Mouse (Mus musculus): ENCODE measurements at regions not wholly inside any gene's neighbourhood (a gene's known extent, or its start where the extent isn't known, plus 50 kb on each side); places are given as distances from the start of the nearest gene placed in this dataset.
"Not testable (repeated sequence)": the region's sequence is repeated elsewhere in the genome, so short reads cannot be mapped to it uniquely, and the experiment has no call there.

GRCm38 (mm10) chr8:28371752-28372151 lies 924.3 kb downstream of the Poteg start:
- no peak for DNase-seq (ENCODE audit: low spot score in 2 of 2)

GRCm38 (mm10) chr8:28400141-28400540 lies 952.7 kb downstream of the Poteg start:
- DNase-seq (ENCODE audit: low spot score in 2 of 2) = no peak

- no peak for DNase-seq (ENCODE audit: low spot score in 2 of 2)
Measured at GRCm38 (mm10) chr8:28427544-28428135, 980.2 kb downstream of the Poteg start.

- DNase-seq (ENCODE audit: low spot score in 2 of 2) = no peak
Measured at GRCm38 (mm10) chr8:28473190-28473589, 1025.7 kb downstream of the Poteg start.

- DNase-seq (ENCODE audit: low spot score in 2 of 2) = no peak
Measured at GRCm38 (mm10) chr8:28487913-28488312, 1040.4 kb downstream of the Poteg start.

GRCm38 (mm10) chr8:28503488-28504319 lies 1056.2 kb downstream of the Poteg start:
- no peak for DNase-seq (ENCODE audit: low spot score in 2 of 2)

GRCm38 (mm10) chr8:28523506-28523905 lies 1076.0 kb downstream of the Poteg start:
- not testable (repeated sequence) for DNase-seq (ENCODE audit: low spot score in 2 of 2)

- DNase-seq (ENCODE audit: low spot score in 2 of 2) = no peak
Measured at GRCm38 (mm10) chr8:28547236-28547635, 1099.8 kb downstream of the Poteg start.

GRCm38 (mm10) chr8:28559881-28560280 lies 1112.4 kb downstream of the Poteg start:
- DNase-seq (ENCODE audit: low spot score in 2 of 2) = no peak

- DNase-seq (ENCODE audit: low spot score in 2 of 2) = peak in 1 of 2 experiments; percentile 20
Measured at GRCm38 (mm10) chr8:28579250-28579651, 1131.8 kb downstream of the Poteg start.

GRCm38 (mm10) chr8:28580821-28581220 lies 1133.4 kb downstream of the Poteg start:
- DNase-seq (ENCODE audit: low spot score in 2 of 2) = no peak

- no peak for DNase-seq (ENCODE audit: low spot score in 2 of 2)
Measured at GRCm38 (mm10) chr8:28589999-28590398, 1142.5 kb downstream of the Poteg start.

GRCm38 (mm10) chr8:28593238-28593637 lies 1145.8 kb downstream of the Poteg start:
- no peak for DNase-seq (ENCODE audit: low spot score in 2 of 2)

GRCm38 (mm10) chr8:28594191-28594590 lies 1146.7 kb downstream of the Poteg start:
- no peak for DNase-seq (ENCODE audit: low spot score in 2 of 2)

- no peak for DNase-seq (ENCODE audit: low spot score in 2 of 2)
Measured at GRCm38 (mm10) chr8:28594606-28595005, 1147.1 kb downstream of the Poteg start.

- no peak for DNase-seq (ENCODE audit: low spot score in 2 of 2)
Measured at GRCm38 (mm10) chr8:28595880-28596279, 1148.4 kb downstream of the Poteg start.
